Mouse (Mus musculus) cerebellum, adult 9-11 months (tissue): Measurements from ENCODE around the gene Tns1.

Experiments used
- DNase-seq: peaks from one replicate; pipeline ENCODE4 v3.0.0; 2022

Tns1 gene

GRCm38 (mm10) chr1:74008498-74008897 lies 115.8 kb downstream of the Tns1 start:
- peak; percentile 24 for DNase-seq

GRCm38 (mm10) chr1:74007398-74008050 lies 116.7 kb downstream of the Tns1 start:
- no peak for DNase-seq

DNA sequence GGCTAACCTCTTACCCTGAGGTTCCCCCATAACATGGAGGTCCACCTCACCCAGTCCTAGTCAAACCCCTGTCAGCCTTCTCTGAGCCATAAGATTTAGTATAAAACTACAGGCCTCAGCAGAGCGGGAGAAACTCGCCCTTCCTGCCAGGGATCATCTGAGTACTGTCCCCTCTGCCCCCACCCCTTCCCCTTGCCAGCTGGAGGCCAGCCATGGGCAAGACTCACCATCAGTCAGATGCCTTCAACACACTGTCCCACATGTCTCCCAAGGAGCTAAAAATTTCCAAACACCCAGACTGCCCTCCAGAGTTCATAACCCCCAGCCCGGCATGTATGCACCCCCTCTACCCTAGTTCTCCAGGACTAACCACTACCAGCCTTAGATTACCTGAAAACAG lies 119.2 kb downstream of the Tns1 start:
- no peak for DNase-seq

DNA sequence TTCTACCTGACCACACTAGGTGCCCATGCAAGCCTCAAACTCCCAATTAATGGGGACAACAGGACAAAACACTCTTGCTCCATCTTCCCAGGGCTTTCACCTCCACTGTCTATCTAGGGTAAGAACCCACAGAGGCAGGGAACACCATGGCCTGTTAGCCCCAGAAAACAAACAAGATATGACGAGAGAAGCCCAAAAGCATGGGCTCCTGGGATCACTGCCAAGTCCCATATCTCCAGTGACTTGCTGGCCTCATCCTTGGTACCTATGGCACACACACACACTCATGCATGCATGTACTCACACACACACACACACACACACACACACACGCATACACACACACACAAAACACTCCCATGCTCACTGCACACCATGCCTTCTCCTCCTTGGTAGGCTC lies 120.5 kb downstream of the Tns1 start:
- DNase-seq = no peak

GRCm38 (mm10) chr1:74001449-74001820 lies 122.8 kb downstream of the Tns1 start:
- no peak for DNase-seq

DNA sequence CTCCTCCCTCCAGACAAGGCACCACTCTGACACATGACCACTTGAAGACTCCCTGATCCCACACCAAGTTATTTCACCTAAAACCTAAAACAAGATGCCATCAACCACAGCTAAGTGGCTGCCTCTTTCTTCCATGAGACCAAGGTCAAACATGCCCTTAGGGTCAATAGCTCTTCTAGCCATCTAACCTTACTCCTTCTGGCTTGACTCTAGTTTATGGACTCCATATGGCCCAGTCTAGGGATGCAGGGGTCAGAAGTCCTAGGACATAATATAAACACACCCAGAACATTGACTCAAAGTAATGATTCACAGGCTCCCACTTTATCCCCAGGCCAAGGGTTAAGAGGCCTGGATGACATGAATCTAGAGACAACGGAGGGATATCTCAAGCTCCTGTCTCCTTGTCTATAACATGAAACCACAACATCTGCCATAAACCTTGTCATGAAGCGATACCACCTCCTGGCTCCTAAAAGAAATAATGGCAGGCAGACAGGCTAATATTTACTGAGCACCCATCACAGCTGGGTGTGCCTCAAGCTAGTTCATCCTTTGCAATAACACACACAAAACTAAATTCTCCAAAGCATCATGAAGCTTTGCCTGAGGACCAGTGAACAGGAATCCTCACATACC lies 123.3 kb downstream of the Tns1 start:
- no peak for DNase-seq

DNA sequence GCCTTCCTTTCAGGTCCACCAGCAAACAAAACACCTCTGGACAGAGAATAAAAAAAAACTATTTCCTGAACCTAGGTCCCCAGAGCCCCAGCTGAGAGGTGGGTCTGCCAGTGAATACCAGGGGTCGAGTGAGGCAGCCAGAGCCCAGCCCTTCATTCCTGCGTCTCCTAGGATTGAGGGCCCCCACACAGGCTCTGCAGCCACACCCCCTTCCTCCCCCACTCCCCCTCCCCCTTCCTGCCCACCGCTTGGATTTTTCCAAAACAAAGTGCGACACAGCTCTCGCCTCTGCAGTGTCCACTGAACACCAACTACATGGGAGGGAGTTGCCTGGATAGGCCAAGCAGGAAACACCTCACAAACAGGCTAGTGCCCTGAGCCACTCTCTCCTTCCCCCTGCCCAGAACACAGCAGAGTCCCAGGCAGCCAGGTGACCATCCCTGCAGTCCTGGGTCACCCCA lies 124.0 kb downstream of the Tns1 start:
- no peak for DNase-seq

GRCm38 (mm10) chr1:73999533-73999932 lies 124.7 kb downstream of the Tns1 start:
- DNase-seq = no peak

DNA sequence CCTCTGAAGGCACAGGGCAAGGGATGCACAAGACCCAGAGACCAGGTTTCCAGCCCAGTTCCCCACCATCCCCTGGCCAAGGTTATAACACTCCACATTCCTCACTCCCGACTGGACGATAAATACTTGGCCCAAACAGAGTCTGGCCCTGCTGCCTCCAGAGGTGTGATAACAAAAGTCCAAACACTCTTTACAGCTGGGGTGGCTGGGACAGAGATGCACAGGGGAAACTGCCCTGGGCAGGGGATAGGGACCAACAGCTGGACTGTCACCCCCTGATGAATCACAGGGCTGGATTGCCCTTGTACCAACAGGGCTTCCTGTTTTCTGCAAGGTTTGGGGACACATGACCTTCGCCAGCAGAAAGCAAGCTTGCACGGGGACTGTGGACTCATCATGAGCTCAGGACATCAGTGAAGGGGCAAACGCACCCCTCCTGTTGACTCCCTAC lies 125.3 kb downstream of the Tns1 start:
- no peak for DNase-seq

DNA sequence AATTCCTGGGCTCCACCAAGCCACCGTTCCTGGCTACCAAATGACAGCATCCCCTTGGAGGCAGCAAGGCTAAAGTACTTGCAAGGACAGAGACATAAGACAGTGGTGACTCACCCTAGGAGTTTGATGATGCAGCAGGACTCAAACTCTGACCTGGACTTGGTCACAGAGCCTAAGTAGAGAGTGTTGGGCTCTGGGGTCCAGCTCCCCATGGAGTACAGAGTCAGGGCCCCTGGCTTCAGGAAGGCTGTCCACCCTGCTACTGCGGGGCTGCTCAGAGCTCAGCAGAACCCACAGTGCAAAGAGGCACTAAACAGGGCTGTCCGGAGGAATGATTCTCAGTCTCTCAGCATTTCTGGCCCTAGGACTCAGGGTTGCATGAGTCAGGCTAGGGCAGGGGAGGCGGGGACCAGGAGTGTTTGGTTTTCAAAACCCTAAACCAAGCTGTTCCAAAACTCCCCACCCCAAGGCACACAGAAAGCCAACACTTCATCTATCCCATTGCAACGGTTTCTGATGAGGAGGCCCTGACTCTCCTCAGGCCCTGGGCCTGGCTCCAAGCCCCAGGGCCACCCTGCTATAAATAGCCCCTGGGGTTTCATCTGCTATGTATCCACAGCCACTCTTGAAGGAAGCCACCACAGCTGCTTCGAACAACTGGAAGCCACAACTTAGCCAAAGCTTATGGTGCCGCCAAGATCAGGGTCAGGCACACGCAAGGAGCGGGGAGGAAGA lies 126.0 kb downstream of the Tns1 start:
- DNase-seq = no peak

- no peak for DNase-seq
These were observed 126.9 kb downstream of the Tns1 start for GRCm38 (mm10) chr1:73997341-73997740.

GRCm38 (mm10) chr1:73996650-73997049 lies 127.6 kb downstream of the Tns1 start:
- DNase-seq = no peak

DNA sequence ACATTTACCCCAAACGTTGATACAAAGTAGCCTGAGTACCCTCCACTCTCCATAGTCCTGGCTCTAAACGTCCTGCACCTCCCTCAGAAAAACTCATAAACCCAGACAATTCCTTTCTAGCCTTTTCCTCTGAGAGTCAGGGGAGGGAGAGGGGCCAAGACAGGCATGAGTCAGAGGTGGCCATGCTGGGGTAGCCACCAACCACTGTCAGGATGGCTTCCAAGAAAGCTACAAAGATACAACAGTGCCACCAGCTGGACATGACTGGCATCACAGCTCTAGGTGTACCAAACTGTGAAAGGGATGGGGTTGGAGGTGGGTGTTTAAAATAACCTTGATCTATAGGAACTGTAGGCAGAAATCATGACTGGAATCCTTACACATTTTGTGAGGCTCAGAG lies 128.0 kb downstream of the Tns1 start:
- no peak for DNase-seq

DNA sequence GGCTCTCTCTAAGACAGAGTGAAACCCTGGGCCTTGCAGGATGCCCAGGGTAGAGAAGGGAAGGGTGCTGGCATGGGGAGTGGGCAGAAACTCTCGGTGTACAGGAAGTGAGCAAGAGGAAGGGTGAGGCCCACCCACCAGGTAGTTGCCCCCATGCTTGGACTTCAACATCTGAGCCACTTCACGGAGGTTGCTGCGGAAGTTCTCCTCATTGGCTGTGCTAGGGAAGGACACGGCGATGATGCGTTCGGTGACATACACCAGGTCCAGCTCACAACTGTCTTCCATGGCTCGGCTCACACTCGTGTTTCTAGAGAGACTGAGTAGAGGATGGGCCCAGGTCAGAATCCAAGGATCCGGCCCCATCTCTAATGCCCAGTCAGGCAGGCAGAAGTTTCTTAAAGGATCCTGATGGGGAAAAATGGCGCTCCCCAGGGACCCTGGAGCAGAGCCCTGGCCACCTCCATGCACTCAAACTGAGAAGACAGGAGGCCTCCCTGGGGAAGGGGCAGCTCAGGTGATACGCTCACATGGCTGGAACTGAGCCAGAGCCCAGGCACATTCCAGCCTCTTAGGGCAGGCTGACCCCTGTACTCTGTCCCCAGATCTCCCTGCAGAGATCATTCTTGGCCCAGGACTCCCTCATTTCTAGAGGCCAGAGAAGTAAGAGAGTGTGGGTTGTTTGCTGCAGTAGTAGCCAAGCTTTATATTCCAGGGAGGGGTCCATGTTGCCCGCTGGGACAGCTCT lies 129.0 kb downstream of the Tns1 start:
- DNase-seq = no peak

DNA sequence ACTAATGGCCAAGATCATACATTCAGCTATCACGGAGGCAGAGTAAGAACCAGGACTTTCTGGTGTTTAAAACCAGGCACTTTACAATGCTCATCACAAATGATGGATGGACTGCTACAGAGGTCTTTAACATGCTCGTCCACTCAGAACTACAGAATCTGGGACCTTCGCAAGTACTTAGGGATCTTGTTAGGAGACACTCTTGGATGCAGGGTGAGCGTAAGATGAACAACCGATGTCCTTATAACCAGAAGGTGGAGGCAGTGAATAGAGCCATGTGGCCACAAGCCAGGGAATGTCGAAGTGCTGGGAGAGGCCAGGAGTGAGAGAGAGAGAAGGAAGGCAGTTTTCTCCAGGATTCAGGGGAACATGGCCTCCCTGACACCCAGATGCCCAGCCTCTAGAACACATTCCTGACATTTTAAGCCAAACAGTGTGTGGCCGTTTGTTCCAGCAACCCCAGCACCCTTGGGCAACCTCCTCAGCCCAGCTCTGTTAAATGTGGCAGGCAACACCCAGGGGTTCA lies 130.3 kb downstream of the Tns1 start:
- no peak for DNase-seq

DNA sequence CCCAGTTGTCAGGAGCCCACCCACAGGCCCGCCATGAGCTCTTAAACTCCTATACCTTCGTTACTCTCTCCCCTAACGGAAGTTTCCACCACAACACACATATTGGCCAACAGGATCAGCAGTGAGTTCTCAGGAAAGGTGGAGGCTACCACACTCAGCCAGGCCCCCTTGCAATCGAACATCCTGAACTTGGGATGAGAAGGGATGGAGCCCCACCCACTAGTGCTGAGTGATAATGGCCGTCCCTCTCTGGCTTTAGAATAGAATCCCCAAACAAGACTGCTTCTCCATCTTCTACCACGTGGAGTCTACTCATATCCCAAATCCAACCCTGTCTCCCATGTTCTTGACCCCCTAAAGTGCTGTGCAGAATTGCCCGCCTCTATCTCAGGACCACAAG lies 131.0 kb downstream of the Tns1 start:
- DNase-seq = no peak

GRCm38 (mm10) chr1:73992201-73992938 lies 131.9 kb downstream of the Tns1 start:
- DNase-seq = no peak

- no peak for DNase-seq
These were observed 133.0 kb downstream of the Tns1 start for GRCm38 (mm10) chr1:73991226-73991625.

GRCm38 (mm10) chr1:73990024-73990423 lies 134.2 kb downstream of the Tns1 start:
- no peak for DNase-seq

DNA sequence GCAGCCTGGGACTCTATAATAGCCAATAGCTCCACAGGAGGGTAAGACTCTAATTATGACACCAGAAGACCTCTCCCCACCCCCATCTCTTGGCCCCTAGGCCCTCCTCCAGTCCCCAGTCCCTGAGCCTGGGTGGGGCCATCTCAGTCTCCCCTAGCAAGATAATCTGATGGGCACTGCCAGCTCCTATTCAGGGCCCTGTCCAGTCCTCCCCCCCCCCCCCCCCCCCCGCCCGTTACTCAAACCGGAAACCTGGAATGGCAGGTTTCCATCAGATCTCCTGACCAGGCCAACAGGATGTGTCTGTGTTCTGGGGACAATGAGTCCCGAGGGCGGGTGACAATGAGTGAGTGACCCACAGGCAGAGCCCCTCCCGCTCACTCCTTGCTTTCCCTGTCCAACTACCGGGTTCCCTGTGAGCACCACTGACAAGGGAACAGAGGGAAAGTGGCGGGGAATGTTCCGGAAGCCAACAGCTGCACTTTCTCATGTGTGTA lies 136.5 kb downstream of the Tns1 start:
- DNase-seq = no peak

- no peak for DNase-seq
These were observed 137.8 kb downstream of the Tns1 start for GRCm38 (mm10) chr1:73986268-73987045.
